Mouse (Mus musculus) urinary bladder, adult 2 months (tissue): ENCODE results near the gene Krt39. TPM values are rescaled to one million over a fixed set of nuclear protein-coding genes. Genes with fewer than 3 reads are reported as not detected.

Source experiments
- DNase-seq: peaks from one replicate; pipeline ENCODE4 v3.0.0; 2022; ENCODE audit warnings: low spot score
- polyA plus RNA-seq: library from polyadenylated mRNA; depleted of rRNA; stranded (reverse); fragments of >200 nt; gene quantifications from 2 replicates; pipeline ENCODE4 v1.2.3, GENCODE M21; 2012; rRNA removed

The Krt39 gene
- polyA plus RNA-seq, 1 experiment: not detected

DNA sequence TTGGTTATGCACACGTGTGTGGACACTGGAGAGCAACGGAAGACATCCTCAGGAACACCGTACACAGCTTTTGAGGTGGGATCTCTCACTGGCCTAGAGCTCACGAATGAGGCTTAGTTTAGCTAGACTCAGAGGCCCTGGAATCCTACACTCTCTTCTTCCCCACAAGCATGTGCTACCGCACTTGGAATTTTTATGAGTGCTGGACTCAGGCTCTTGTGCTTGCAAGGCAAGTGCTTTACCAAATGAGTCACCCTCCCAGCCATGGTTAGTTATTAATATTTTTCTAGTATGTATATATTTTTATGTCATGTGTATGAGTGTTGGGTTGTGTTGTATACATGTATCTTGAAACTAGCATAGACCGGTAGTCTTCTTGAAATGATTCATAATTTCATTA lies 49.2 kb downstream of the Krt39 start:
- DNase-seq: no peak

DNA sequence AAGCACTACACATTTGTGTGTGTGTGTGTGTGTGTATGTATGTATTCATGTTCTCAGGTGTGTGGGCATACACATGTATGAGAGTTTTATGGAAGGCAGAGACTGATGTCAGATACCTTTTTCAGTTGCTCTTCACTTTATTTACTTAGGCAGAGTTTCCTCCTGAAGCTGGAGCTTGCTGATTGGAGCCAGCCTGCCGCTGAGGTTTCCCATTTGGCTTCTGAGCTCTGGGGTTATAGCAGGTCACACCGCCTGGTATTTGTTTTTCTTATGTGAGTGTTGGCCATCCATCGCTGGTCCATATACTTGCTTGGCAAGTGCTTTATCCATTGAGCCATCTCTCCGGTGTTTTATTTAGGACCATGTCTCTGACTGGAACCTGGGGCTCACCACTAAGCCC lies 51.9 kb downstream of the Krt39 start:
- no peak for DNase-seq

DNA sequence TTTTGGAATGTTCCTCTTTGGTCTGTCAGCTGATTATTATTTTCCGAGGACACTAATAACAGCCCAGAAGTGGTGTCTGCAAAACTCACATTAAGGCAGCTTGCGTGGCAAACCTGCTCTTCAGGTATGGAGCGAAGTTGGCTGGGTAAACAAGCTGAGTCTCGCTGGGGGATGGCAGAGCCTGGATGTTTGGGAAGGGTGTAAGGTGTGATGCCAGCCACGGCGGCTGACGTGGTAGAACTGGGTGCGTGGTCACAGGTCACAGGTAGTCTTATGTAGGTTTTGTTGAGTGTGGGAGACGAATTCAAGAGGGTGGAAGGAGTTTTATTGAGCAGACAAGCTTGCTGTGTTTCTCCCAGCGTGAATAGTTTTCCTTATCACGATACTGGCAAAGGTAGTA lies 52.6 kb downstream of the Krt39 start:
- no peak for DNase-seq

DNA sequence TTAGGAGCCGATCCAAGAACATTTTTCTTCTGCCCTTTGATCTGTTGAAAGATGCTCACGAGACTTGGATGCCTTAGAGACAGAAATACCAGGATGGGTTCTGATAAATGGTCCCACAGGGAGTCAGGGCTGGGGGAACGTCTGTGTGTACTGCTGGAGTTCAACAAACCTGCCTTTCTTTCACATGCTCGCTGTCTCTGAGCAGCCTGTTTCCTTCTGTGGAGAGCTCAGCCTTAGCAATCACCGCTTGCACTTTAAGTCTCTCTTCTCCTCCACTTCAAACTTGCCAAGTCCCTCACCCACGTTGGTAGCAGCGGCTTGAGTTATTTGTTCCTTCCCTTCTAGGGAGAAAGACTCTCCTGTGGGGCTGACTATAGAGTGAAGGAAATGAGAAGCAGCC lies 54.8 kb downstream of the Krt39 start:
- no peak for DNase-seq

DNA sequence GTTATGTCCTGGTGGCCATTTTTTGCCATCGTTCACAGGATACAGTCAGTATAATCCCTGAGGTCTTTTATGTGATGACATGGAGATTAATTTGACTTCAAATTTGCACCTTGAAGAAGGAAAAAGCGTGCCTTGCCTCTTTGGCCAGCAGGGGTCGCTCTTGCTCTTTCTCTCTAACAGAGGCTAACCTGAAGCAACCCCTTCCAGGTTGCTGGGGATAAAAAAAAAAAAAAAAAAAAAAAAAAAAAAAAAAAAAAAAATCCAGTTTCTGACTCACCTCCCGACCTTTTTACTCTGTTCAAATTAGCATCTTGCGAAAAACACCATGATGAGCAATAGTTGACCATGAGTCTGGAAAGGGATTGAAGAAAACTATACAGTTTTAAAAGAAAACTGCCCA lies 56.3 kb downstream of the Krt39 start:
- DNase-seq: peak; percentile 74

Other genes with a start within 250 kb of the Krt39 start
- gene Krt24, start 236.1 kb downstream of the Krt39 start, polyA plus RNA-seq: not detected in 2 replicates
- gene Krt25, start 198.4 kb downstream of the Krt39 start, polyA plus RNA-seq: not detected in 2 replicates
- not detected in 2 replicates for gene Krt26, start 183.4 kb downstream of the Krt39 start, polyA plus RNA-seq
- not detected in 2 replicates for gene Krt27, start 170.2 kb downstream of the Krt39 start, polyA plus RNA-seq
- not detected in 2 replicates for gene Krt28, start 146.4 kb downstream of the Krt39 start, polyA plus RNA-seq
- 9.1 and 11.0 TPM in 2 replicates for gene Krt10, start 132.0 kb downstream of the Krt39 start, polyA plus RNA-seq
- gene Krt12, start 99.1 kb downstream of the Krt39 start, polyA plus RNA-seq: 0.15 and 0.18 TPM in 2 replicates
- 48.8 and 63.6 TPM in 2 replicates for gene Krt20, start 83.2 kb downstream of the Krt39 start, polyA plus RNA-seq
- gene Krt23, start 28.2 kb downstream of the Krt39 start, polyA plus RNA-seq: 3.4 and 4.2 TPM in 2 replicates
- gene Krt40, start 21.8 kb upstream of the Krt39 start, polyA plus RNA-seq: not detected in 2 replicates
- gene Krtap3-3, start 29.5 kb upstream of the Krt39 start, polyA plus RNA-seq: not detected in 2 replicates
- not detected in 2 replicates for gene Krtap3-2, start 35.5 kb upstream of the Krt39 start, polyA plus RNA-seq
- gene Gm11939, start 38.1 kb upstream of the Krt39 start, polyA plus RNA-seq: not detected in 2 replicates
- not detected in 2 replicates for gene Krtap3-1, start 45.3 kb upstream of the Krt39 start, polyA plus RNA-seq
- 0.22 TPM in 1 of 2 replicates, not detected in the other for gene Krtap1-5, start 59.7 kb upstream of the Krt39 start, polyA plus RNA-seq
- gene Krtap1-4, start 62.3 kb upstream of the Krt39 start, polyA plus RNA-seq: not detected in 2 replicates
- gene Krtap1-3, start 70.0 kb upstream of the Krt39 start, polyA plus RNA-seq: not detected in 2 replicates
- not detected in 2 replicates for gene Krtap9-3, start 76.8 kb upstream of the Krt39 start, polyA plus RNA-seq
- not detected in 2 replicates for gene Gm11938, start 82.0 kb upstream of the Krt39 start, polyA plus RNA-seq
- not detected in 2 replicates for gene Gm11937, start 88.9 kb upstream of the Krt39 start, polyA plus RNA-seq
- not detected in 2 replicates for gene Krtap2-4, start 93.5 kb upstream of the Krt39 start, polyA plus RNA-seq
- 0.18 TPM in 1 of 2 replicates, not detected in the other for gene Gm11562, start 99.1 kb upstream of the Krt39 start, polyA plus RNA-seq
- not detected in 2 replicates for gene Krtap4-1, start 106.9 kb upstream of the Krt39 start, polyA plus RNA-seq
- gene Krtap4-2, start 113.7 kb upstream of the Krt39 start, polyA plus RNA-seq: not detected in 2 replicates
- not detected in 2 replicates for gene Krtap4-7, start 122.8 kb upstream of the Krt39 start, polyA plus RNA-seq
- not detected in 2 replicates for gene Gm11555, start 128.9 kb upstream of the Krt39 start, polyA plus RNA-seq
- gene Gm11563, start 137.6 kb upstream of the Krt39 start, polyA plus RNA-seq: not detected in 2 replicates
- gene Krtap4-6, start 144.6 kb upstream of the Krt39 start, polyA plus RNA-seq: not detected in 2 replicates
- not detected in 2 replicates for gene Gm14190, start 169.4 kb upstream of the Krt39 start, polyA plus RNA-seq
- not detected in 2 replicates for gene Gm14180, start 213.0 kb upstream of the Krt39 start, polyA plus RNA-seq